Mouse (Mus musculus) ES-Bruce4 (cell line): ENCODE data around the gene Gns.

Source experiments
- CTCF ChIP-seq: IDR thresholded peaks from one replicate; pipeline ENCODE4 v1.8.1; 2011; ENCODE audit warnings: low read depth, low read length
- POLR2A ChIP-seq: IDR thresholded peaks from one replicate; pipeline ENCODE4 v1.8.1; 2011; ENCODE audit warnings: low read length; ENCODE audit not compliant: insufficient read depth

- no peak for TF ChIP-seq POLR2A
- TF ChIP-seq CTCF: no peak
Measured at GRCm38 (mm10) chr10:121428011-121428711, 63.3 kb downstream of the Gns start.
